In the genomic region with DNA sequence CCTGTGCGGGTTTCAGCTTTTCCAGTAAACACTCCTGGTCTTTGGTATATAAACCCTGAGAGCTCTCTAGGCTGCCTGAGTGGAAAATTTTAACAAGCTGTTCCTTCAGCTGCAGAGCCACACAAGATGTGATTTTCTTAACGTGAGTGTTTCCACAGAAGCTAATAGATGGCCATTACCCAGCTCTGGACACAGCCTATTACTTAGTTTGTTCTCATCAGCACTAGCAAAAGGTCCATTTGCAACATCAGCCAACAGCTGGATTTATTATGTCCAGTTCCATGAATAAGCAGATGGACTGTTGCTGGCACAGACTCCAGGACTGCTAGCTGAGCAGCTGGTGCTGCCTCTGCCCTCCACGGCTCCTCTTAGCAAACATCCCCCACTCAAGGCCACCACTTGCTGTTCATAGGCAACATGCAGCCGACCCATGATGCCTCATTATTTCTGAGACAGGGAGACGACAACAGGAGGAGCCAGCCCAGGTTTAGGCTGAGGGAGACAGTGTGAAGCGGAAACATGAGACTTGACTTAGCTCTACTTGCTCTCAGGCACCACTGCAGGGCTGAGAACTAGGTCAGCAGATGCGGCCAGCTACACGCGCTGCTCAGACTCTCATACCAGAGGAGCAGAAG, we compare ENCODE assay signal across 9 mouse cellular contexts. TPM values are rescaled to one million over a fixed set of nuclear protein-coding genes. Genes with fewer than 3 reads are reported as not detected.
DNase-seq lines count a peak whose midpoint lies in the region; ATAC-seq lines count a peak whose summit lies in the region.
"Had no signal": no experiment of that assay in that cellular context is flagged by ENCODE, and none has a peak within 500 bp of the region (broad histone marks: within the 10 kb centered on the region; RNA-seq: fewer than 3 reads in every experiment).

No protein-coding gene starts in this region.

- H3K36me3 ChIP-seq in forebrain, embryonic 13.5 days (ENCODE audit: poor library complexity, severe bottlenecking): no peaks in the 10 kb centered on the region
- H3K36me3 ChIP-seq in forebrain, embryonic 10.5 days (replicated peaks): no peaks in the 10 kb centered on the region
- H3K36me3 ChIP-seq in lung, embryonic 15.5 days: no peaks in the 10 kb centered on the region
- no peaks in the 10 kb centered on the region for H3K36me3 ChIP-seq in kidney, embryonic 16.5 days (ENCODE audit: insufficient read depth, low read length)
- H3K36me3 ChIP-seq: midbrain, embryonic 12.5 days had no signal

- no peak overlapping the region for H3K9ac ChIP-seq in forebrain, embryonic 13.5 days
- H3K9ac ChIP-seq in lung, embryonic 15.5 days: no peak overlapping the region
- no peak overlapping the region for H3K9ac ChIP-seq in kidney, embryonic 16.5 days (replicated peaks; ENCODE audit: low read length)
- H3K9ac ChIP-seq: midbrain, embryonic 12.5 days had no signal

- H3K27me3 ChIP-seq in forebrain, embryonic 13.5 days: no peaks in the 10 kb centered on the region
- H3K27me3 ChIP-seq in forebrain, embryonic 10.5 days (ENCODE audit: poor library complexity, severe bottlenecking): no peaks in the 10 kb centered on the region
- peaks cover 23% of the 10 kb centered on the region; the same call in 1 of the 2 replicates for H3K27me3 ChIP-seq in lung, embryonic 15.5 days
- H3K27me3 ChIP-seq in kidney, embryonic 16.5 days (ENCODE audit: insufficient read depth, low read length): no peaks in the 10 kb centered on the region
- H3K27me3 ChIP-seq: midbrain, embryonic 12.5 days had no signal

- DNase-seq in forebrain, embryonic 10.5 days (ENCODE audit: extremely low spot score, low spot score): no peak
- DNase-seq in urinary bladder, postnatal 14 days (ENCODE audit: low spot score): peak; percentile 22
- no peak for DNase-seq in urinary bladder, postnatal 10 days (ENCODE audit: low spot score)
- peak; percentile 16 to 38 for DNase-seq in thymus, adult 18-20 months
- DNase-seq in urinary bladder, postnatal 36 days (ENCODE audit: low spot score in 2 of 2): no peak

- 68% methylated on average over 9 of the region's 9 CpGs for WGBS in forebrain, embryonic 13.5 days
- WGBS in forebrain, embryonic 10.5 days: 78% methylated on average over 9 of the region's 9 CpGs
- WGBS in lung, embryonic 15.5 days: 34% methylated on average over 9 of the region's 9 CpGs
- WGBS in kidney, embryonic 16.5 days: 35% methylated on average over 9 of the region's 9 CpGs

- H3K4me3 ChIP-seq in forebrain, embryonic 13.5 days: no peak overlapping the region
- H3K4me3 ChIP-seq in forebrain, embryonic 10.5 days: no peak overlapping the region
- no peak overlapping the region for H3K4me3 ChIP-seq in lung, embryonic 15.5 days
- no peak overlapping the region for H3K4me3 ChIP-seq in kidney, embryonic 16.5 days (ENCODE audit: low read length)
- H3K4me3 ChIP-seq: midbrain, embryonic 12.5 days had no signal

- ATAC-seq in forebrain, embryonic 13.5 days: no peak
- peak; percentile 84; the same call in 1 of the 2 replicates for ATAC-seq in lung, embryonic 15.5 days (ENCODE audit: borderline replicate concordance, extremely low read depth, low FRiP score, low TSS enrichment)
- ATAC-seq in kidney, embryonic 16.5 days (ENCODE audit: low FRiP score, low TSS enrichment): no peak

- H3K4me2 ChIP-seq in forebrain, embryonic 13.5 days: no peak overlapping the region
- no peak overlapping the region for H3K4me2 ChIP-seq in lung, embryonic 15.5 days
- H3K4me2 ChIP-seq in kidney, embryonic 16.5 days (replicated peaks; ENCODE audit: low read depth, low read length): no peak overlapping the region
- H3K4me2 ChIP-seq: midbrain, embryonic 12.5 days had no signal

- H3K4me1 ChIP-seq in forebrain, embryonic 13.5 days: peaks cover 34% of the 10 kb centered on the region
- H3K4me1 ChIP-seq in forebrain, embryonic 10.5 days: peaks cover 26% of the 10 kb centered on the region
- H3K4me1 ChIP-seq in lung, embryonic 15.5 days: peaks cover 25% of the 10 kb centered on the region
- 0 out of 2 replicates have a peak, but pooled peaks cover under 1% of the 10 kb centered on the region for H3K4me1 ChIP-seq in kidney, embryonic 16.5 days (ENCODE audit: insufficient read depth, low read length)

- H3K9me3 ChIP-seq in forebrain, embryonic 13.5 days (replicated peaks): no peaks in the 10 kb centered on the region
- H3K9me3 ChIP-seq in forebrain, embryonic 10.5 days: no peaks in the 10 kb centered on the region
- H3K9me3 ChIP-seq in lung, embryonic 15.5 days: no peaks in the 10 kb centered on the region
- no peaks in the 10 kb centered on the region for H3K9me3 ChIP-seq in kidney, embryonic 16.5 days (ENCODE audit: low read length)
- H3K9me3 ChIP-seq: midbrain, embryonic 12.5 days had no signal

- H3K27ac ChIP-seq in forebrain, embryonic 13.5 days: peak overlapping the region; percentile 6; the same call in 1 of the 2 replicates
- no peak overlapping the region for H3K27ac ChIP-seq in forebrain, embryonic 10.5 days
- 0 out of 2 replicates have a peak overlapping the region, but pooled peaks have one; percentile 6 for H3K27ac ChIP-seq in lung, embryonic 15.5 days
- H3K27ac ChIP-seq in kidney, embryonic 16.5 days (ENCODE audit: low read length): no peak overlapping the region
- H3K27ac ChIP-seq: midbrain, embryonic 12.5 days had no signal

RNA-seq across cellular contexts. Expression of a gene that starts 43.1 kb away (rescaled TPM):
- 10.0 and 10.2 TPM in 2 replicates for polyA plus RNA-seq in forebrain, embryonic 13.5 days (2015; fragmentation: Nextera tagmentation; extraction: Ambion mirVana)
- 10.2 TPM in 2 replicates for polyA plus RNA-seq in forebrain, embryonic 10.5 days (2016; fragmentation: Nextera tagmentation; extraction: Ambion mirVana)
- polyA plus RNA-seq in lung, embryonic 15.5 days (2015; fragmentation: Nextera tagmentation; extraction: Ambion mirVana): 7.0 and 7.4 TPM in 2 replicates
- polyA plus RNA-seq in kidney, embryonic 16.5 days (2015; fragmentation: Nextera tagmentation; extraction: Ambion mirVana): 10.0 and 10.3 TPM in 2 replicates

RNA-seq across cellular contexts. Expression of a gene that starts 51.4 kb away (rescaled TPM):
- 6.2 and 7.6 TPM in 2 replicates for polyA plus RNA-seq in forebrain, embryonic 13.5 days (2015; fragmentation: Nextera tagmentation; extraction: Ambion mirVana)
- 4.4 and 4.5 TPM in 2 replicates for polyA plus RNA-seq in forebrain, embryonic 10.5 days (2016; fragmentation: Nextera tagmentation; extraction: Ambion mirVana)
- polyA plus RNA-seq in lung, embryonic 15.5 days (2015; fragmentation: Nextera tagmentation; extraction: Ambion mirVana): 0.88 and 0.93 TPM in 2 replicates
- 1.5 and 2.2 TPM in 2 replicates for polyA plus RNA-seq in kidney, embryonic 16.5 days (2015; fragmentation: Nextera tagmentation; extraction: Ambion mirVana)

Comparison
In these comparisons a context has a peak if more than half of its experiments do, and no peak if none do; other contexts are left out.
1. H3K27ac ChIP-seq: peak in forebrain, embryonic 13.5 days (single experiment) and lung, embryonic 15.5 days (single experiment); none in forebrain, embryonic 10.5 days (single experiment) and kidney, embryonic 16.5 days (single experiment).
2. DNase-seq: peak in urinary bladder, postnatal 14 days (single experiment) and thymus, adult 18-20 months (2 of 2); none in forebrain, embryonic 10.5 days (single experiment), urinary bladder, postnatal 10 days (single experiment) and urinary bladder, postnatal 36 days (0 of 2).